ENCODE assay signal across 21 mouse cellular contexts in the genomic region with DNA sequence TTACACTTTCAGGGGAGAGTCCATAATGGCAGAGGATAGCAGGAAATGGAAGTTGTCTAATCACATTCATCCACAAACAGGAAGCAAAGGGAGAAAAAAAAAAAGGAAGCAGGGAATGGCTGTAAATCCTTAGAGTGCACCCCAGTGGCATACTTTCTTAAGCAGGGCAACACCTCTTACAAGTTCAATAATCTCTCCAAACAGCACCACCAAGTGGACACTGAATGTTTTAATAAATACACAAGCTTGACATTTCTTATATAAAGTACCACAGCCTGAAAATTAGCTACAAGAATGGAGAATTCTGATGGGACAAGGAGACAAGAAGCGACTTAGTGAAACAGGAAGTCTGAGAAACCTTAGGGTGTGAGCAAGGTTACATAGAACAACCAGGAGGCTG.
A peak's percentile ranks its signal among the peaks of the same experiment; 100 is the strongest.
DNase-seq lines count a peak whose midpoint lies in the region; ATAC-seq and TF ChIP-seq lines count a peak whose summit lies in the region.
"Had no signal": no experiment of that assay in that cellular context is flagged by ENCODE, and none has a peak within 500 bp of the region (broad histone marks: within the 10 kb centered on the region; RNA-seq: fewer than 3 reads in every experiment).

No protein-coding gene starts in this region.

- 91% methylated on average over 1 of the region's 1 CpGs for WGBS in kidney, adult 2 months
- 80% methylated on average over 1 of the region's 1 CpGs for WGBS in lung, adult 2 months
- 89% methylated on average over 1 of the region's 1 CpGs for WGBS in forebrain, embryonic 11.5 days

- H3K4me1 ChIP-seq in kidney, adult 2 months (ENCODE audit: control insufficient read depth, insufficient read depth, low read length) = no peaks in the 10 kb centered on the region
- no peaks in the 10 kb centered on the region for H3K4me1 ChIP-seq in lung, adult 2 months (ENCODE audit: control insufficient read depth, insufficient read depth, low read length)
- no peaks in the 10 kb centered on the region for H3K4me1 ChIP-seq in forebrain, embryonic 11.5 days (replicated peaks; ENCODE audit: control insufficient read depth, insufficient read depth, low read length)
- H3K4me1 ChIP-seq: forebrain, embryonic 13.5 days; midbrain, embryonic 15.5 days had no signal

- H3K27me3 ChIP-seq in kidney, adult 2 months (replicated peaks; ENCODE audit: control insufficient read depth, insufficient read depth, low read length) = no peaks in the 10 kb centered on the region
- no peaks in the 10 kb centered on the region for H3K27me3 ChIP-seq in forebrain, embryonic 11.5 days (ENCODE audit: control insufficient read depth, insufficient read depth, low read length)
- H3K27me3 ChIP-seq: forebrain, embryonic 13.5 days; midbrain, embryonic 15.5 days had no signal

- H3K9ac ChIP-seq in forebrain, embryonic 11.5 days (ENCODE audit: low read length) = no peak overlapping the region
- H3K9ac ChIP-seq: forebrain, embryonic 13.5 days; liver, embryonic 14.5 days; midbrain, embryonic 15.5 days had no signal

- TF ChIP-seq POLR2A in kidney, adult 2 months (IDR thresholded peaks at IDR 0.05; ENCODE audit: low read depth, low read length) = no peak
- TF ChIP-seq POLR2A in lung, adult 2 months (IDR thresholded peaks at IDR 0.05; ENCODE audit: borderline replicate concordance, extremely low read depth, low read depth, low read length) = no peak

- H3K4me3 ChIP-seq in kidney, adult 2 months (ENCODE audit: insufficient read depth, low read depth, low read length) = no peak overlapping the region
- H3K4me3 ChIP-seq in lung, adult 2 months (replicated peaks; ENCODE audit: extremely low read depth, low read depth, low read length) = no peak overlapping the region
- no peak overlapping the region for H3K4me3 ChIP-seq in forebrain, embryonic 11.5 days (ENCODE audit: low read depth, low read length)
- H3K4me3 ChIP-seq: forebrain, embryonic 13.5 days; midbrain, embryonic 15.5 days had no signal

- no peak overlapping the region for H3K27ac ChIP-seq in kidney, adult 2 months (ENCODE audit: insufficient read depth, low read depth, low read length)
- H3K27ac ChIP-seq in forebrain, embryonic 11.5 days (ENCODE audit: low read depth, low read length) = no peak overlapping the region
- H3K27ac ChIP-seq: forebrain, embryonic 13.5 days; liver, embryonic 14.5 days; midbrain, embryonic 15.5 days had no signal

- no peaks in the 10 kb centered on the region for H3K36me3 ChIP-seq in kidney, adult 2 months (ENCODE audit: control insufficient read depth, insufficient read depth, low read length)
- no peaks in the 10 kb centered on the region for H3K36me3 ChIP-seq in forebrain, embryonic 11.5 days (ENCODE audit: control insufficient read depth, insufficient read depth, low read length)
- H3K36me3 ChIP-seq: midbrain, embryonic 15.5 days had no signal

- ATAC-seq in forebrain, embryonic 11.5 days (replicated peaks; ENCODE audit: low FRiP score) = no peak
- ATAC-seq: CD4-positive, CD25-positive, alpha-beta regulatory T cell, adult 4 months; forebrain, embryonic 13.5 days; midbrain, embryonic 15.5 days had no signal

- DNase-seq in kidney, adult 2 months = peak; percentile 7
- DNase-seq in kidney, postnatal 25 days = no peak
- DNase-seq in lung, postnatal 36 days = peak; percentile 24
- no peak for DNase-seq in lung, adult 2 months
- DNase-seq in ES-CJ7 (ENCODE audit: low read depth, low spot score) (peak; percentile 72), ZHBTc4 (ENCODE audit: low read depth, low spot score) (peak; percentile 50)
- DNase-seq in forebrain, embryonic 11.5 days (ENCODE audit: low spot score) = no peak
- DNase-seq: adrenal gland, postnatal 25 days; cerebellum, adult 11-12 months; cerebellum, postnatal 25 days; gastrocnemius, postnatal 10 days; heart, adult 11 months; heart, postnatal 36 days; kidney, adult 11 months; kidney, postnatal 36 days; lung, postnatal 14 days; thymus, postnatal 36 days had no signal

- TF ChIP-seq CTCF in kidney, adult 2 months (conservative IDR thresholded peaks at IDR 0.05; ENCODE audit: insufficient read depth, insufficient read length, low read depth, low read length) = no peak
- no peak for TF ChIP-seq CTCF in lung, adult 2 months (IDR thresholded peaks at IDR 0.05; ENCODE audit: insufficient read depth, low read length)

- no peak overlapping the region for H3K4me2 ChIP-seq in forebrain, embryonic 11.5 days (ENCODE audit: low read depth, low read length, severe bottlenecking)
- H3K4me2 ChIP-seq: forebrain, embryonic 13.5 days; midbrain, embryonic 15.5 days had no signal

- no peaks in the 10 kb centered on the region for H3K9me3 ChIP-seq in forebrain, embryonic 11.5 days (ENCODE audit: control insufficient read depth, low read length)
- H3K9me3 ChIP-seq: forebrain, embryonic 13.5 days; midbrain, embryonic 15.5 days had no signal

Comparison
In these comparisons a context has a peak if more than half of its experiments do, and no peak if none do; other contexts are left out.
1. DNase-seq: peak in kidney, adult 2 months (single experiment), lung, postnatal 36 days (single experiment), ES-CJ7 (single experiment) and ZHBTc4 (single experiment); none in kidney, postnatal 25 days (0 of 2), lung, adult 2 months (single experiment) and forebrain, embryonic 11.5 days (single experiment).